Mouse (Mus musculus) liver, embryonic 11.5 days (tissue): ENCODE measurements at regions not wholly inside any gene's neighbourhood (a gene's known extent, or its start where the extent isn't known, plus 50 kb on each side); places are given as distances from the start of the nearest gene placed in this dataset.

Source experiments
- ATAC-seq: fragments of 200-750 bp; cut with Nextera tagmentation; replicated peaks from 2 replicates; pipeline ENCODE4 v1.8.0; 2017; ENCODE audit warnings: moderate number of reproducible peaks, mild to moderate bottlenecking, moderate TSS enrichment, moderate library complexity; ENCODE audit not compliant: low FRiP score
- DNase-seq: peaks from one replicate; pipeline ENCODE4 v3.0.0-alpha.2; 2017; ENCODE audit warnings: low spot score
- H3K27ac ChIP-seq: fragments of 300-500 bp; sonication (generic); 2 replicates; pipeline ENCODE4 v1.5.1; 2014; ENCODE audit warnings: mild to moderate bottlenecking, low read depth, low read length, control low read depth
- H3K27me3 ChIP-seq: fragments of 300-500 bp; sonication (generic); replicated peaks from 2 replicates; pipeline ENCODE4 v1.6.1; 2014; ENCODE audit warnings: low read length, mixed read lengths; ENCODE audit not compliant: control insufficient read depth, insufficient read depth
- H3K36me3 ChIP-seq: fragments of 300-500 bp; sonication (generic); 2 replicates; pipeline ENCODE4 v1.6.1; 2014; ENCODE audit warnings: mild to moderate bottlenecking, low read length, moderate library complexity, mixed read lengths; ENCODE audit not compliant: control insufficient read depth, insufficient read depth
- H3K4me1 ChIP-seq: fragments of 300-500 bp; sonication (generic); replicated peaks from 2 replicates; pipeline ENCODE4 v1.6.1; 2014; ENCODE audit warnings: low read length, mixed read lengths; ENCODE audit not compliant: control insufficient read depth, insufficient read depth
- H3K4me2 ChIP-seq: fragments of 300-500 bp; sonication (generic); 2 replicates; pipeline ENCODE4 v1.6.1; 2014; ENCODE audit warnings: mild to moderate bottlenecking, control low read depth, moderate library complexity
- H3K4me3 ChIP-seq: fragments of 300-500 bp; sonication (generic); 2 replicates; pipeline ENCODE4 v1.5.1; 2014; ENCODE audit warnings: low read depth, low read length, control low read depth
- H3K9ac ChIP-seq: fragments of 300-500 bp; sonication (generic); 2 replicates; pipeline ENCODE4 v1.6.1; 2014; ENCODE audit warnings: low read depth, low read length, control low read depth
- H3K9me3 ChIP-seq: fragments of 300-500 bp; sonication (generic); 2 replicates; pipeline ENCODE4 v1.6.1; 2016; ENCODE audit warnings: low read length, inconsistent platforms, mixed read lengths; ENCODE audit not compliant: control insufficient read depth
- WGBS: fragments of 180-500 bp; shearing (Covaris S2); extraction: QIAGEN DNeasy Blood & Tissue Kit; methylation state at CpG from one replicate; pipeline ENCODE4 v1.1.7; 2014; 5-methylcytosine and 5-hydroxymethylcytosine counted together

GRCm38 (mm10) chr4:7642878-7643590 is 595.8 kb downstream of the Car8 start:
- Histone ChIP-seq H3K9ac (no peak overlapping the region), H3K36me3 (no peaks in the 10 kb centered on the region), H3K27ac (no peak overlapping the region), H3K9me3 (no peaks in the 10 kb centered on the region), H3K27me3 (no peaks in the 10 kb centered on the region), H3K4me3 (no peak overlapping the region), H3K4me1 (no peaks in the 10 kb centered on the region), H3K4me2 (no peak overlapping the region)
- DNase-seq (no peak), ATAC-seq (no peak)
- WGBS = 86% methylated on average over 8 of the region's 8 CpGs

DNA sequence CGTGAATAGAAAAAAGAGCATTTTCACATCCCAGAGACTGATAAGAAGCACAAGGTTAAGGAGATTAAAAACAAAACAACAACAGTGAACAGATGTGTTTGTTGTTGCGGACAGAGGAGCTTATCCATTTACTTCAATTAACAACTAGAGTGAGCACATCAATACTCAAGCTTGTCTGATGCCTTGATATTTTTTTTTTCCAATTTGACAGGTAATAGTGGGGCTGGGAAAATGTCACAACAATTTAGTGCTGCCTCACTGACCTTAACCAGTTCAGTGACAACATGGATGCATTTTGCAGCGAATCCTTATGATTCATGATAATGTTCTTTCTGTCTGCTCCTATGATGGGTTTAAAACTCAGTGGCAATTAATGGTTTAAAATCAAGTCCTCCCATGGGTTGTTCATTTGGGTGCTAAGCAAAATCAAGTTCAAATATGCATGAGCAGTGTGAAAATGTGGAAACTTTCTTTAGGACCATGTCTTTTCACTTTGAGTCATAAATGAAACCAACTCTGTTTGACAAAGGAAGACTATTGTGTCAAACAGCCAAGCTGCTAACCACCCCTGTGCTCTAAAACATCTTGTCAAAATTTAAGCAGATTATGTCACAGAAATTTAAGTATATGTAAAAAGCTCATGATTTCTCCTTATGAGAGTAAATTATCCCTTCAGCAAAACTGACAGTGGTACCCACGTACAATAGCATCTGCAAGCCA is 641.0 kb downstream of the Car8 start:
- H3K27ac ChIP-seq = no peak overlapping the region
- no peaks in the 10 kb centered on the region for H3K4me1 ChIP-seq
- no peak overlapping the region for H3K9ac ChIP-seq
- no peak for DNase-seq
- no peaks in the 10 kb centered on the region for H3K36me3 ChIP-seq
- no peak for ATAC-seq
- H3K4me3 ChIP-seq = no peak overlapping the region
- H3K27me3 ChIP-seq = no peaks in the 10 kb centered on the region
- 76% methylated on average over 4 of the region's 4 CpGs for WGBS
- no peaks in the 10 kb centered on the region for H3K9me3 ChIP-seq
- no peak overlapping the region for H3K4me2 ChIP-seq

GRCm38 (mm10) chr4:7596116-7596515 is 642.7 kb downstream of the Car8 start:
- WGBS = 43% methylated on average over 4 of the region's 4 CpGs
- no peaks in the 10 kb centered on the region for H3K27me3 ChIP-seq
- H3K4me1 ChIP-seq = no peaks in the 10 kb centered on the region
- H3K4me2 ChIP-seq = no peak overlapping the region
- no peak overlapping the region for H3K27ac ChIP-seq
- H3K9ac ChIP-seq = no peak overlapping the region
- H3K9me3 ChIP-seq = no peaks in the 10 kb centered on the region
- DNase-seq (no peak), ATAC-seq (no peak)
- H3K4me3 ChIP-seq = no peak overlapping the region
- no peaks in the 10 kb centered on the region for H3K36me3 ChIP-seq

GRCm38 (mm10) chr4:7583851-7584250 is 655.0 kb downstream of the Car8 start:
- no peaks in the 10 kb centered on the region for H3K9me3 ChIP-seq
- H3K4me1 ChIP-seq = no peaks in the 10 kb centered on the region
- H3K4me2 ChIP-seq = no peak overlapping the region
- WGBS = 78% methylated on average over 4 of the region's 4 CpGs
- H3K27ac ChIP-seq = no peak overlapping the region
- H3K27me3 ChIP-seq = no peaks in the 10 kb centered on the region
- H3K36me3 ChIP-seq = no peaks in the 10 kb centered on the region
- H3K4me3 ChIP-seq = no peak overlapping the region
- H3K9ac ChIP-seq = no peak overlapping the region
- DNase-seq (no peak), ATAC-seq (no peak)

- Histone ChIP-seq H3K36me3 (no peaks in the 10 kb centered on the region), H3K27ac (no peak overlapping the region), H3K9ac (no peak overlapping the region), H3K4me2 (no peak overlapping the region), H3K27me3 (no peaks in the 10 kb centered on the region), H3K9me3 (no peaks in the 10 kb centered on the region), H3K4me3 (no peak overlapping the region), H3K4me1 (no peaks in the 10 kb centered on the region)
- 85% methylated on average over 4 of the region's 4 CpGs for whole genome bisulfite sequencing
- no peak for DNase-seq
- ATAC-seq = no peak
Observed at GRCm38 (mm10) chr4:7581931-7582330, 656.9 kb downstream of the Car8 start.

DNA sequence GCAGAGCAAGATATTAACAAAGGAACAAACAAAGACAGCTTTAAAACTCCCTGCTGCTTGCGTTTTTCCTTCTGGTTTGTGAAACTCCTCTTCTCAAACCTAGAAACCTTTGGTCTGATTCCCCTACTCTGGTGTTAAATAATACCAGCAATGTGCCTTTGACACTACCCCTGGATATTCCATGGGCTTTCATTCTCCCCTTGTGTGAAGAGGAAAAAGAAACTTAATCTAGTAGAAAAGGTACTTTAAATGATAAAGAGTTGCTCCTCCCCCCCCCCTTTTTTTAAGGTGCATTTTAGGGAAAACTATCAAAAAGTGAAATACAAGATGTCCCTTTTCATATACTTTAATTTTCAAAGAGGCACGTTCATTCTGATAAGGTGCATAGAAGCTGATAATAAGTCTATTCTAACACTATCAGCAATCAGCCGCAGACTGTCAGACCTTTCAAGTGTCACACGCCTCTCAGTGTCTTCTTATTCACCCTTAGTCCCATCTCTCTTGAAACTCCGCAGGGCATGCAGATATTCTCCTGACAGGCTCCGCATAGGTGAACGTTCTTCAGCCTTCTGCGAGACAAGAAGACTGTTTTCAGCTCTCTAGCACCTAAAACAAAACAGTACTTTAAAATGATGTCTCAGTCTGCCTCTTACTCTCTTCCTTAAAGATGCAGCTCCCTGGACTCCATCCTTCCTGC is 657.5 kb downstream of the Car8 start:
- no peaks in the 10 kb centered on the region for H3K9me3 ChIP-seq
- no peak overlapping the region for H3K9ac ChIP-seq
- WGBS = 57% methylated on average over 8 of the region's 8 CpGs
- no peaks in the 10 kb centered on the region for H3K27me3 ChIP-seq
- no peak overlapping the region for H3K4me2 ChIP-seq
- no peak overlapping the region for H3K4me3 ChIP-seq
- DNase-seq (no peak), ATAC-seq (no peak)
- no peak overlapping the region for H3K27ac ChIP-seq
- H3K36me3 ChIP-seq = no peaks in the 10 kb centered on the region
- no peaks in the 10 kb centered on the region for H3K4me1 ChIP-seq

DNA sequence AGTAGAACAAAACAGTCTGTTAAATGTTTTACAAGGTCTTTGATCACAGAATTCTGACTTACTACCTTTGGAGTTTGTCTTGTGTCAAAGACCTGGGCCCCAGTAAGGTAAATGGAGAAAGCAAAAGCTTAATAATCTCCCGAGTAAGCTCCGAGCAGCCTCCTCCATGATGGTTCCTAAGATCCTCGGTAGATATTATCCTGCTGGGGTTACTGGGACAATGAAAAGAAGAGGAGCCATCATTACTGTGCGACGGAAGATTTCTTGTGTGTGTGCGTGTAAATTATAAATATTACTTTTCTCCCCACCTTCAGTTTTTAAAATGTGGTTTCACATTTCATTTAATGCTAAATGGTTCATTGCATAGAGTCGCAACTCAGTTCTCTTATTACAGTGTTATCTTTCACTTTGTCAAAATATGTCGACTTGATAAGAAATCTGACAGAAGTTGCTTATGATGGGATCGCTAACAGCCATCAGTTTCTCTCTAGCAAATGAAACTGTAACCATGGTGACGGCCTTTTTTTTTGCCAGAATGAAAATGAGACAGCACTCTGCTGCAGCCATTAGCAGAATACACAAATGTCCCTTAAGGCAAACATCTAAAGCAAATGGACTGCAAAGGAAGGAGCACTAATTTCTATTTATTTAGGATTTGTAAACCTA is 658.2 kb downstream of the Car8 start:
- H3K9ac ChIP-seq = no peak overlapping the region
- H3K4me2 ChIP-seq = no peak overlapping the region
- 77% methylated on average over 10 of the region's 10 CpGs for WGBS
- H3K9me3 ChIP-seq = no peaks in the 10 kb centered on the region
- ATAC-seq = no peak
- no peak overlapping the region for H3K4me3 ChIP-seq
- no peak overlapping the region for H3K27ac ChIP-seq
- no peaks in the 10 kb centered on the region for H3K4me1 ChIP-seq
- DNase-seq = no peak
- H3K27me3 ChIP-seq = no peaks in the 10 kb centered on the region
- no peaks in the 10 kb centered on the region for H3K36me3 ChIP-seq

DNA sequence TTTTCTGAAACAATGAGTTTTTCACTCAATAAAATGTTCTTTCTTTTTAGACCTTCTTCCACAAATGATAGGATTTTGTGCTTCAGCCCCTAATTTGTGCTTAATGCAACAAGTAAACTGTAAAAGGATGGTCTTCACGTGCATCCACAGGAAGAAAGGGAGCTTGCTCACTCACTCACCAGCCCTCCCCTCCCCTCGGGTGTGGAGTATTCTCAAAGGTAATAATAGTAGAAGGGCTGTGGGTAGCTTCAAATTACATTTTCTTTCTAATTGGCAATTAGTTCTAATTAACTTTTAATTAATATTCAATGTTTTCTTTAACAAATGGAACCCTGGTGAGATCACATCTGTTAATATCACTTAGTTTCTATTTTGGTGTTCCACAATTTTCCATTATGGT is 664.8 kb downstream of the Car8 start:
- Histone ChIP-seq H3K36me3 (no peaks in the 10 kb centered on the region), H3K4me3 (no peak overlapping the region), H3K4me2 (no peak overlapping the region), H3K4me1 (no peaks in the 10 kb centered on the region), H3K9ac (no peak overlapping the region), H3K9me3 (no peaks in the 10 kb centered on the region), H3K27ac (no peak overlapping the region), H3K27me3 (no peaks in the 10 kb centered on the region)
- ATAC-seq = no peak
- 65% methylated on average over 2 of the region's 2 CpGs for WGBS
- DNase-seq = no peak
